Mouse (Mus musculus) hindbrain, embryonic 13.5 days (tissue): ENCODE results near the gene Basp1. TPM values are rescaled to one million over a fixed set of nuclear protein-coding genes. Genes with fewer than 3 reads are reported as not detected.
A peak's percentile ranks its signal among the peaks of the same experiment; 100 is the strongest.
"Not testable (repeated sequence)": the region's sequence is repeated elsewhere in the genome, so short reads cannot be mapped to it uniquely, and the experiment has no call there.

ENCODE experiments used
- ATAC-seq: fragments of 200-750 bp; cut with Nextera tagmentation; 2 replicates; pipeline ENCODE4 v1.8.0; 2017; ENCODE audit warnings: moderate TSS enrichment; ENCODE audit not compliant: low FRiP score
- H3K27ac ChIP-seq: fragments of 300-500 bp; sonication (generic); 2 replicates; pipeline ENCODE4 v1.5.1; 2015; ENCODE audit warnings: inconsistent platforms, mild to moderate bottlenecking, moderate library complexity
- H3K27me3 ChIP-seq: fragments of 300-500 bp; sonication (generic); 2 replicates; pipeline ENCODE4 v1.6.1; 2015; ENCODE audit warnings: mild to moderate bottlenecking, inconsistent platforms
- H3K36me3 ChIP-seq: fragments of 300-500 bp; sonication (generic); 2 replicates; pipeline ENCODE4 v1.6.1; 2015; ENCODE audit warnings: mild to moderate bottlenecking, inconsistent platforms
- H3K4me1 ChIP-seq: fragments of 300-500 bp; sonication (generic); replicated peaks from 2 replicates; pipeline ENCODE4 v1.6.1; 2015; ENCODE audit warnings: inconsistent platforms
- H3K4me2 ChIP-seq: fragments of 300-500 bp; sonication (generic); 2 replicates; pipeline ENCODE4 v1.6.1; 2015; ENCODE audit warnings: inconsistent platforms, mild to moderate bottlenecking, moderate library complexity
- H3K4me3 ChIP-seq: fragments of 300-500 bp; sonication (generic); 2 replicates; pipeline ENCODE4 v1.5.1; 2015; ENCODE audit warnings: mild to moderate bottlenecking, inconsistent platforms
- H3K9ac ChIP-seq: fragments of 300-500 bp; sonication (generic); 2 replicates; pipeline ENCODE4 v1.6.1; 2015; ENCODE audit warnings: mild to moderate bottlenecking, inconsistent platforms
- H3K9me3 ChIP-seq: fragments of 300-500 bp; sonication (generic); 2 replicates; pipeline ENCODE4 v1.6.1; 2016; ENCODE audit warnings: inconsistent platforms
- WGBS: fragments of 180-500 bp; shearing (Covaris S2); methylation state at CpG from one replicate; pipeline ENCODE4 v1.1.7; 2015; 5-methylcytosine and 5-hydroxymethylcytosine counted together
- polyA plus RNA-seq: library from polyadenylated mRNA; unstranded; fragments of >200 nt; fragmentation: Nextera tagmentation; extraction: Ambion mirVana; gene quantifications from 2 replicates; pipeline ENCODE4 v1.2.1, GENCODE M21; 2015

Basp1 gene
- 202 and 215 TPM in 2 replicates for polyA plus RNA-seq

DNA sequence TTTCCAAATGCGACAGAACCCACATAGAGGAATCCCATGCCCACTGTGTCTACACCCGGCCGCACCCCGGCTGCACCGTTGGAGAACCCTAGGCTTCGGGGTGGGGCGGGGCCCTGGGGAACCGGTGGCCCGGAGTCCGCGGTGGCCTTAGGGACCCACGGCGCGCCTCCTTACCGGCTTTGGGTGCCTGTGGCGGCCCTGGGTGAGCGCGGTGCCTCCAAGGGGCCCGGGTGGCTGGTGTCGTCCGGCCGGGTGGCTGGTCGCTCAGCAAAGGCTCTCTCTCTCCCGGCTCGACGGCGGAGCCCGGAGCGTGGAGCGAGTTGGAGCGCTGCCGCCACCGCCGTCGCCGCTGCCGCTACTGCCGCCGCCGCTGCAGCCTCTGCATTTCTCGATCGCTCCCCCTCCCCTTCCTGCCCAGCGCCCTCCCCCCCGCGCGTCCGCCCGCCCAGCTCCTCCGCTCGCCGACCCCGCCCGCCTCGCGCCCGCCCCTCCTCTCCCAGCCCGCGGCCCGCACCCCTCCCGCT, at the start of gene Basp1:
TSS of gene Basp1 (minus strand) at position 387 of the 524 bp plus-strand sequence.
- no peaks in the 10 kb centered on the region for H3K36me3 ChIP-seq
- peak within 1 kb of the TSS; percentile 100 for H3K9ac ChIP-seq
- no peaks in the 10 kb centered on the region for H3K27me3 ChIP-seq

DNA sequence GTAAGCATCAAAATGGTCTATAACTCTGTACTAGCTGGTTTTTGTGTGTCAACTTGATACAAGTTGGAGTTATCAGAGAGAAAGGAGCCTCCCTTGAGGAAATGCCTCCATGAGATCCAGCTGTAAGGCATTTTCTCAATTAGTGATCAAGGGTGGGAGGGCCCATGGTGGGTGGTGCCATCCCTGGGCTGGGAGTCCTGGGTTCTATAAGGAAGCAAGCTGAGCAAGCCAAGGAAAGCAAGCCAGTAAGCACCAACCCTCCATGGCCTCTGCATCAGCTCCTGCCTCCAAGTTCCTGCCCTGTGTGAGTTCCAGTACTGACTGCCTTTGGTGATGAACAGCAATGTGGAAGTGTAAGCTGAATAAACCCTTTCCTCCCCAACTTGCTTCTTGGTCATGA, 49.5 kb upstream of the Basp1 start:
- H3K4me3 ChIP-seq, H3K36me3 ChIP-seq, H3K27ac ChIP-seq, H3K4me2 ChIP-seq, H3K9me3 ChIP-seq, ATAC-seq, H3K27me3 ChIP-seq, H3K4me1 ChIP-seq, H3K9ac ChIP-seq: not testable (repeated sequence)

More for the DNA sequence above, at the start of gene Basp1:
- no peaks in the 10 kb centered on the region for H3K9me3 ChIP-seq
- peak within 1 kb of the TSS; percentile 99 for H3K4me3 ChIP-seq
- H3K4me1 ChIP-seq: peaks cover 43% of the 10 kb centered on the region
- 0% methylated on average over 43 of the region's 60 CpGs for WGBS
- H3K27ac ChIP-seq: peak within 1 kb of the TSS; percentile 100
- peak within 1 kb of the TSS; percentile 76 for H3K4me2 ChIP-seq
- peak; percentile 44 for ATAC-seq

DNA sequence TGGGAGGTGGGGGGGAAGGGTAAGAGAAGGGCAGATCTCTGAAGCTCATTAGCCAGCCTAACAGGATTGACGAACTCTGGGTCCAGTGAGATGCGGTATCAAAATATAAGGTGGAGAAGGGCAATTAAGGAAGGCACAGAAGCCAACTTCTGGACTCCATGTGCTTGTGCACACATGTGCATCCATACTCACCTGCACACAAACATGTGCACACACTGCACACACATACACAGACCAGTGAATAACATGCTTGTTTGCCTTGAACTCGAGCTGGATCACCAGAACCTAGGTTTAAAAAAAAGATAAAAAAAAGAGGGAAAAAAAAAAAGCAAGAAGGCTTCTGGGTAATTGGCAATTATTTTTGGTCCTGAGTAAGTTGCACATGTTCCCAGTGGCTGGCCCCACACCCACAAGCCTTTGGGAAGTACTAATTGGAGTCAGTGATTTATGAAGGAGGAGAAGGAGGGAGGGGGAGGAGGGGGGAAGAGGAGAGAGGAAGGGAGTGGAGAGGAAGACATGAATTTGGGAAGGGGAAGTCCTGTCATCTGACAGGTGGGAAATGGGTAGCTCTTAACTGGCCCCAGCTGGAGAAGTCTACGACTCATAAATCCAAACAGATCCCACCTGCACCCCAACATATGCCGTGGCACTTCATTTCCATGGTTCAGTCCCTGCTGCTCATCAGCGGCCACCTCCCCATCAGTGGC, 48.6 kb upstream of the Basp1 start:
- Histone ChIP-seq H3K9me3 (no peaks in the 10 kb centered on the region), H3K9ac (no peak overlapping the region), H3K27me3 (no peaks in the 10 kb centered on the region), H3K4me3 (no peak overlapping the region), H3K36me3 (no peaks in the 10 kb centered on the region), H3K27ac (no peak overlapping the region), H3K4me2 (no peak overlapping the region), H3K4me1 (no peaks in the 10 kb centered on the region)
- ATAC-seq: no peak
- 84% methylated on average over 6 of the region's 6 CpGs for WGBS

DNA sequence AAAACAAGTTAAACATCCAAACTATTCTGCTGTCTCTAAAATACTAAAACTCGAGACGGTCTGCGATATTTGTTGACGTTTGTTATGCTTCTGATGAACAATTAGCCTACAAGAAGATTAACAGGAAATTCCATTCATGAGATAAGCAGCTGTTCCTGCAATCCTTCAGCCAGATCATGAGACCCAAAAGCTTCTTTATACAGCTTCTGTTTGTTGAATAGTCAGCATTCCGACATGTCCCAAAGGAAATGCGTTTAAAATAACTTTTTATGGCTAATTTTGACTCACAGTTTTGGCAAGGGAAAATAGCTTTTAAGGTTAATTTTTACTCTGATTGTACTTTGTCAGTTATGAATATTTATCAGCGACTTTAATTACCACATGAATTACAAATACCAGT, 46.3 kb upstream of the Basp1 start:
- H3K9ac ChIP-seq: no peak overlapping the region
- H3K36me3 ChIP-seq: no peaks in the 10 kb centered on the region
- no peak overlapping the region for H3K4me3 ChIP-seq
- no peaks in the 10 kb centered on the region for H3K9me3 ChIP-seq
- WGBS: 68% methylated on average over 7 of the region's 7 CpGs
- no peaks in the 10 kb centered on the region for H3K4me1 ChIP-seq
- no peak overlapping the region for H3K4me2 ChIP-seq
- H3K27ac ChIP-seq: no peak overlapping the region
- no peaks in the 10 kb centered on the region for H3K27me3 ChIP-seq
- no peak for ATAC-seq

DNA sequence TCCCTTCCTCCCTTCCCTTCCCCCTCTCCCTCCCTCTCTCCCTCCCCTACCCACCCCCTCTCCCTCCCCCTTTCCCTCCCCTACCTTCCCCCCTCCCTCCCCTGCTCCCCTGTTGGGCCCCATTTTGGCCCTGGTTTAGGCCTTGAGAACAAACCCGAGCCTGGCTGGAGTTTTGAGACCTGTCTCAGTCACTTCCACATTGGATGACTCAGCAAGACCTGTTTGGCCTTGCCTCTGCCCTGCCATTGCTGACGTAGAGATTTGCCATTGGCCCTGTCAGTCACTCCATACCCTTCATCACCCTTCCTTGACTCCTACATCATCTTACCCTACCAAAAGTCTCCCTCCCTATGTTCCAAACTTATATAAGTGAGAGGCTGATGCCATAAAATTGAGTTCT, 43.9 kb upstream of the Basp1 start:
- Histone ChIP-seq H3K36me3 (no peaks in the 10 kb centered on the region; the same call in 1 of the 2 replicates), H3K9me3 (no peaks in the 10 kb centered on the region), H3K9ac (no peak overlapping the region), H3K27ac (no peak overlapping the region), H3K4me2 (no peak overlapping the region), H3K27me3 (no peaks in the 10 kb centered on the region), H3K4me1 (no peaks in the 10 kb centered on the region), H3K4me3 (no peak overlapping the region)
- ATAC-seq: no peak
- 79% methylated on average over 2 of the region's 2 CpGs for WGBS

GRCm38 (mm10) chr15:25453538-25453937, 40.0 kb upstream of the Basp1 start:
- WGBS: 93% methylated on average over 3 of the region's 3 CpGs
- no peak for ATAC-seq

GRCm38 (mm10) chr15:25449348-25449747, 35.8 kb upstream of the Basp1 start:
- 59% methylated on average over 1 of the region's 1 CpGs for WGBS
- H3K4me3 ChIP-seq: no peak overlapping the region

More at GRCm38 (mm10) chr15:25453538-25453937, 40.0 kb upstream of the Basp1 start:
- H3K27me3 ChIP-seq: no peaks in the 10 kb centered on the region
- H3K9ac ChIP-seq: no peak overlapping the region
- no peaks in the 10 kb centered on the region for H3K9me3 ChIP-seq
- no peak overlapping the region for H3K4me3 ChIP-seq
- H3K36me3 ChIP-seq: peaks cover 6% of the 10 kb centered on the region; the same call in 1 of the 2 replicates
- no peaks in the 10 kb centered on the region for H3K4me1 ChIP-seq
- no peak overlapping the region for H3K4me2 ChIP-seq
- H3K27ac ChIP-seq: no peak overlapping the region

GRCm38 (mm10) chr15:25448703-25449340, 35.3 kb upstream of the Basp1 start:
- Histone ChIP-seq H3K27ac (no peak overlapping the region), H3K36me3 (peaks cover 6% of the 10 kb centered on the region; the same call in 1 of the 2 replicates), H3K27me3 (0 out of 2 replicates have a peak, but pooled peaks cover 4% of the 10 kb centered on the region), H3K9me3 (no peaks in the 10 kb centered on the region), H3K4me3 (no peak overlapping the region), H3K9ac (no peak overlapping the region), H3K4me2 (no peak overlapping the region), H3K4me1 (peaks cover 9% of the 10 kb centered on the region)
- no peak for ATAC-seq
- WGBS: 72% methylated on average over 4 of the region's 4 CpGs

More at GRCm38 (mm10) chr15:25449348-25449747, 35.8 kb upstream of the Basp1 start:
- H3K36me3 ChIP-seq: peaks cover 6% of the 10 kb centered on the region; the same call in 1 of the 2 replicates
- 0 out of 2 replicates have a peak, but pooled peaks cover 3% of the 10 kb centered on the region for H3K27me3 ChIP-seq
- no peak for ATAC-seq
- H3K9ac ChIP-seq: no peak overlapping the region
- H3K4me1 ChIP-seq: peaks cover 9% of the 10 kb centered on the region
- no peak overlapping the region for H3K27ac ChIP-seq
- H3K4me2 ChIP-seq: no peak overlapping the region
- no peaks in the 10 kb centered on the region for H3K9me3 ChIP-seq

GRCm38 (mm10) chr15:25447136-25447535, 33.6 kb upstream of the Basp1 start:
- Histone ChIP-seq H3K36me3 (0 out of 2 replicates have a peak, but pooled peaks cover 6% of the 10 kb centered on the region), H3K9me3 (no peaks in the 10 kb centered on the region), H3K4me2 (no peak overlapping the region), H3K27me3 (0 out of 2 replicates have a peak, but pooled peaks cover 4% of the 10 kb centered on the region), H3K4me1 (peaks cover 9% of the 10 kb centered on the region), H3K4me3 (no peak overlapping the region), H3K9ac (no peak overlapping the region), H3K27ac (no peak overlapping the region)
- ATAC-seq: no peak
- WGBS: 72% methylated on average over 6 of the region's 6 CpGs

- 0 out of 2 replicates have a peak, but pooled peaks cover 4% of the 10 kb centered on the region for H3K36me3 ChIP-seq
- WGBS: 45% methylated on average over 8 of the region's 8 CpGs
Measured at GRCm38 (mm10) chr15:25446155-25446487, 32.6 kb upstream of the Basp1 start.

GRCm38 (mm10) chr15:25445361-25446154, 32.0 kb upstream of the Basp1 start:
- no peak for ATAC-seq
- Histone ChIP-seq H3K9ac (no peak overlapping the region), H3K27ac (no peak overlapping the region), H3K4me3 (no peak overlapping the region), H3K4me1 (peaks cover 17% of the 10 kb centered on the region), H3K36me3 (no peaks in the 10 kb centered on the region), H3K27me3 (0 out of 2 replicates have a peak, but pooled peaks cover 4% of the 10 kb centered on the region), H3K9me3 (no peaks in the 10 kb centered on the region), H3K4me2 (peak overlapping the region; percentile 35)
- WGBS: 14% methylated on average over 17 of the region's 17 CpGs

More at GRCm38 (mm10) chr15:25446155-25446487, 32.6 kb upstream of the Basp1 start:
- H3K4me1 ChIP-seq: peaks cover 17% of the 10 kb centered on the region
- H3K9ac ChIP-seq: no peak overlapping the region
- no peaks in the 10 kb centered on the region for H3K9me3 ChIP-seq
- H3K27ac ChIP-seq: no peak overlapping the region
- no peak overlapping the region for H3K4me3 ChIP-seq
- 0 out of 2 replicates have a peak, but pooled peaks cover 4% of the 10 kb centered on the region for H3K27me3 ChIP-seq
- peak overlapping the region; percentile 35 for H3K4me2 ChIP-seq
- no peak for ATAC-seq

- H3K36me3 ChIP-seq: no peaks in the 10 kb centered on the region
- no peak overlapping the region for H3K27ac ChIP-seq
- H3K4me3 ChIP-seq: no peak overlapping the region
- 0 out of 2 replicates have a peak, but pooled peaks cover 4% of the 10 kb centered on the region for H3K27me3 ChIP-seq
- H3K9ac ChIP-seq: no peak overlapping the region
- 81% methylated on average over 10 of the region's 10 CpGs for WGBS
- H3K9me3 ChIP-seq: no peaks in the 10 kb centered on the region
- H3K4me1 ChIP-seq: peaks cover 17% of the 10 kb centered on the region
- no peak overlapping the region for H3K4me2 ChIP-seq
- ATAC-seq: no peak
Measured at GRCm38 (mm10) chr15:25444208-25444607, 30.6 kb upstream of the Basp1 start.
